Mouse (Mus musculus): ENCODE measurements around the gene Ak9. TPM values are rescaled to one million over a fixed set of nuclear protein-coding genes. Genes with fewer than 3 reads are reported as not detected.
"Not testable (repeated sequence)": the region's sequence is repeated elsewhere in the genome, so short reads cannot be mapped to it uniquely, and the experiment has no call there.

Gene Ak9
- polyA plus RNA-seq, 1 experiment: 11.8 TPM

DNA sequence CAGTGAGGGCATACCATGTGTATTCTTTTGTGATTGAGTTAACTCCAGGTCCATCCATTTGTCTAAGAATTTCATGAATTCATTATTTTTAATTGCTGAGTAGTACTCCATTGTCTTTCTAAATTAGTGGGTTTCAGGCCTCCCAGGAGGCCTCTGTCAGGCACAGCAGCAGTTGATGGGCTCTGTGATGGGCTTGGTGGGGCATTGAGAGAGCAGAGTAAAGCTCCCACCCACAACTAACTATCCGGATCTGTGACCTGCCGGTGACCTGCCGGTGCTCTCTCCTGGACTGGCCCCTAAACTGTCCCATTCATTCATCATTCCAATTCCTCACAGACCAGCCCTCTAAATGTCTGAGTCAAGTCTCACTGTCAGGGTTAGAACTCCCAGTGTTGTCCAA lies 97.3 kb downstream of the Ak9 start:
- H3K27ac ChIP-seq (ENCODE audit: control insufficient read depth, insufficient read depth, low read depth, low read length): no peak overlapping the region
- no peak overlapping the region for H3K4me3 ChIP-seq (ENCODE audit: control insufficient read depth, low read depth, low read length)
- no peaks in the 10 kb centered on the region for H3K36me3 ChIP-seq (ENCODE audit: control insufficient read depth, insufficient read depth, low read length)
- H3K27me3 ChIP-seq (ENCODE audit: control insufficient read depth, insufficient read depth, low read length): no peaks in the 10 kb centered on the region
- no peaks in the 10 kb centered on the region for H3K4me1 ChIP-seq (ENCODE audit: control insufficient read depth, insufficient read depth, low read length)
- TF ChIP-seq POLR2A (IDR thresholded peaks at IDR 0.05; ENCODE audit: control insufficient read depth, low read depth, low read length): no peak
- TF ChIP-seq CTCF (IDR thresholded peaks at IDR 0.05; ENCODE audit: control insufficient read depth, insufficient read depth, insufficient replicate concordance, low read depth, low read length): no peak

DNA sequence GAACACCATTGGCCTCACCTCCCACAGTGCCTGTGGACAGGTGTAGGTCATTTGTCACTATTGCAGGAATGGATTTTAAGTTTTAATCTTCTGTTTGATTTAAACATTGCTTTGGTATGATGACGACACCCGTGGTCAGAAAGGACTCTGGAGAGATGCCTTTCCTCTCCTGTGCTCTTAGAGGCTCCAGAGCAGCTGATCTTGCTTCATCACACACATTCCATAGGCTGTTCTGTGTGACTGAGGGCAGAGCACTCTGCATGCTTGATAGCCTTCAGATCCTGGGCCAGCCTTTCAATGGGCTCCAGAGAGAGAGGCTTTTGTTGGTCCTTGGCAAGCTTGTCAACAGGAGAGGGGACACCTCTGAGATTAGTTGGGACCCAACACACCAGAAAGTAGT lies 99.6 kb downstream of the Ak9 start:
- Histone ChIP-seq H3K36me3 (ENCODE audit: control insufficient read depth, insufficient read depth, low read length) (no peaks in the 10 kb centered on the region), H3K4me3 (ENCODE audit: control insufficient read depth, low read depth, low read length) (no peak overlapping the region), H3K27me3 (ENCODE audit: control insufficient read depth, insufficient read depth, low read length) (no peaks in the 10 kb centered on the region), H3K27ac (ENCODE audit: control insufficient read depth, insufficient read depth, low read depth, low read length) (no peak overlapping the region), H3K4me1 (ENCODE audit: control insufficient read depth, insufficient read depth, low read length) (no peaks in the 10 kb centered on the region)
- TF ChIP-seq CTCF (IDR thresholded peaks at IDR 0.05; ENCODE audit: control insufficient read depth, insufficient read depth, insufficient replicate concordance, low read depth, low read length) (no peak), POLR2A (IDR thresholded peaks at IDR 0.05; ENCODE audit: control insufficient read depth, low read depth, low read length) (no peak)

- no peaks in the 10 kb centered on the region for H3K4me1 ChIP-seq (ENCODE audit: control insufficient read depth, insufficient read depth, low read length)
- no peak for TF ChIP-seq CTCF (IDR thresholded peaks at IDR 0.05; ENCODE audit: control insufficient read depth, insufficient read depth, insufficient replicate concordance, low read depth, low read length)
- no peak for TF ChIP-seq POLR2A (IDR thresholded peaks at IDR 0.05; ENCODE audit: control insufficient read depth, low read depth, low read length)
- H3K36me3 ChIP-seq (ENCODE audit: control insufficient read depth, insufficient read depth, low read length): no peaks in the 10 kb centered on the region
- H3K27ac ChIP-seq (ENCODE audit: control insufficient read depth, insufficient read depth, low read depth, low read length): no peak overlapping the region
- H3K4me3 ChIP-seq (ENCODE audit: control insufficient read depth, low read depth, low read length): no peak overlapping the region
- H3K27me3 ChIP-seq (ENCODE audit: control insufficient read depth, insufficient read depth, low read length): no peaks in the 10 kb centered on the region
Measured at GRCm38 (mm10) chr10:41403893-41404612, 100.3 kb downstream of the Ak9 start.

GRCm38 (mm10) chr10:41410176-41410575 lies 106.4 kb downstream of the Ak9 start:
- not testable (repeated sequence) for H3K27me3 ChIP-seq (ENCODE audit: control insufficient read depth, insufficient read depth, low read length); H3K27ac ChIP-seq (ENCODE audit: control insufficient read depth, insufficient read depth, low read depth, low read length); H3K36me3 ChIP-seq (ENCODE audit: control insufficient read depth, insufficient read depth, low read length); H3K4me3 ChIP-seq (ENCODE audit: control insufficient read depth, low read depth, low read length); H3K4me1 ChIP-seq (ENCODE audit: control insufficient read depth, insufficient read depth, low read length)

GRCm38 (mm10) chr10:41410821-41411220 lies 107.0 kb downstream of the Ak9 start:
- not testable (repeated sequence) for H3K36me3 ChIP-seq (ENCODE audit: control insufficient read depth, insufficient read depth, low read length); H3K4me3 ChIP-seq (ENCODE audit: control insufficient read depth, low read depth, low read length); H3K4me1 ChIP-seq (ENCODE audit: control insufficient read depth, insufficient read depth, low read length); H3K27ac ChIP-seq (ENCODE audit: control insufficient read depth, insufficient read depth, low read depth, low read length); H3K27me3 ChIP-seq (ENCODE audit: control insufficient read depth, insufficient read depth, low read length)

GRCm38 (mm10) chr10:41413471-41413870 lies 109.7 kb downstream of the Ak9 start:
- not testable (repeated sequence) for H3K27me3 ChIP-seq (ENCODE audit: control insufficient read depth, insufficient read depth, low read length); H3K36me3 ChIP-seq (ENCODE audit: control insufficient read depth, insufficient read depth, low read length); H3K4me3 ChIP-seq (ENCODE audit: control insufficient read depth, low read depth, low read length); H3K4me1 ChIP-seq (ENCODE audit: control insufficient read depth, insufficient read depth, low read length); H3K27ac ChIP-seq (ENCODE audit: control insufficient read depth, insufficient read depth, low read depth, low read length)

DNA sequence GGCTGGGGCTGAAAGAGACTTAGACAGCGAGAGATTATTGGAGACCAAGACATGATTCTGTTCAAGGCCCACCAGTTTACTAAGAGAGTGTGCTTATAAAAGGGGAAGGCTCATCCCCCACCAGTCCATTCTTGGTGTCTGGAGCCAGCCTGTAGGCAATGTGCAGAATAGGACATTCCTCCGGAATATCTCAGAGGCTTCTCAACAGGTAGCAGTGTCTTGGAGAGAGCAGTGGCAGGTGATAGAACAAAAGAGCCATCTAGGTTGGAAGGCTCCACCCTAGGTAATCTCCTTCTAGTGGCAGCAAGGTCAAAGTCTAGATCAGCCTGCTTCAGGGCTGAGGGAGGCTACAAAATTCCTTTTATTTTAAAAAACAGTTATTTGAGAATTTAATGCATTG lies 111.6 kb downstream of the Ak9 start:
- not testable (repeated sequence) for H3K36me3 ChIP-seq (ENCODE audit: control insufficient read depth, insufficient read depth, low read length); H3K27ac ChIP-seq (ENCODE audit: control insufficient read depth, insufficient read depth, low read depth, low read length); H3K4me3 ChIP-seq (ENCODE audit: control insufficient read depth, low read depth, low read length); H3K4me1 ChIP-seq (ENCODE audit: control insufficient read depth, insufficient read depth, low read length); H3K27me3 ChIP-seq (ENCODE audit: control insufficient read depth, insufficient read depth, low read length)

DNA sequence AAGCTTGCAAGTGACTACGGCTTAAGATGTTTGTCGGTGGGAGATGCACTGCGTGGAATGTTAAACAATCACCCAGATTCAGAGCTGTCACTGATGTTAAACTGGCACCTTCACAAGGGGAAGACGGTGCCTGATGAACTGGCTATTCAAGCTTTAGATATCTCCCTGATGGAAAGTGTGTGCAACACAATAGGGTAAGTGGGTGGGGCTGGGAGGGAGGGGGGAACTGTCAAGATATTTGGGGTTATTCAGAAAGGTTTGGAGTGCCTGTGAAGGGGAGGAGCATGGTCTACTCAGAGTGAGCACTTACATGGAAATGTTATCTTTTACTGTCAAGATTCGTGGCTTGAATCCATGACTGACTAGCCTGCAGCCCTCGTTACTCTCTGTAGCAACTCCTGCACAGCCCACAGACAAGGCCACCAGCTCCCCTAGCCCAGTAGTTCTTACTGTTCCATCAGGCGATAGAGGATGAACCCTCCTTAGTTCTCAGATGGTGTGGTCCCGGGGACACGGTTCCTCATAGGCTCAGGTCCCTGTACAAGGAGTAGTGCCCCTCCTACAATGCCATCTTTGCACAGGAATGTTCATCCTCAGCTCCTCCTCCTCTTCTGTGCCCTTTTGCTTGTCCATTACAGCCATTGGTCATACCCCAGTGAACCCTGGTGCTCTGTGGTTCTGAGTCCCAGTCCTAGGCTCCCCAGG lies 116.9 kb downstream of the Ak9 start:
- Histone ChIP-seq H3K4me1 (ENCODE audit: control insufficient read depth, insufficient read depth, low read length) (no peaks in the 10 kb centered on the region), H3K27me3 (ENCODE audit: control insufficient read depth, insufficient read depth, low read length) (no peaks in the 10 kb centered on the region), H3K4me3 (ENCODE audit: control insufficient read depth, low read depth, low read length) (no peak overlapping the region), H3K36me3 (ENCODE audit: control insufficient read depth, insufficient read depth, low read length) (no peaks in the 10 kb centered on the region), H3K27ac (ENCODE audit: control insufficient read depth, insufficient read depth, low read depth, low read length) (no peak overlapping the region)
- no peak for TF ChIP-seq CTCF (IDR thresholded peaks at IDR 0.05; ENCODE audit: control insufficient read depth, insufficient read depth, insufficient replicate concordance, low read depth, low read length)
- no peak for TF ChIP-seq POLR2A (IDR thresholded peaks at IDR 0.05; ENCODE audit: control insufficient read depth, low read depth, low read length)
